10 mouse cellular contexts compared by ENCODE assay signal in genomic region chr15:45453797-45454196, GRCm38 (mm10).
DNase-seq lines count a peak whose midpoint lies in the region; ATAC-seq lines count a peak whose summit lies in the region.
"Had no signal": no experiment of that assay in that cellular context is flagged by ENCODE, and none has a peak within 500 bp of the region (broad histone marks: within the 10 kb centered on the region; RNA-seq: fewer than 3 reads in every experiment).

No protein-coding gene starts in this region.

- no peak overlapping the region for H3K4me3 ChIP-seq in forebrain, embryonic 13.5 days
- H3K4me3 ChIP-seq in forebrain, embryonic 11.5 days (ENCODE audit: low read depth, low read length), result no peak overlapping the region
- H3K4me3 ChIP-seq: heart, adult 2 months; liver, embryonic 15.5 days had no signal

- H3K4me2 ChIP-seq in forebrain, embryonic 13.5 days, result no peak overlapping the region
- no peak overlapping the region for H3K4me2 ChIP-seq in forebrain, embryonic 11.5 days (ENCODE audit: low read depth, low read length, severe bottlenecking)
- H3K4me2 ChIP-seq: liver, embryonic 15.5 days had no signal

- no peaks in the 10 kb centered on the region for H3K9me3 ChIP-seq in forebrain, embryonic 13.5 days (replicated peaks)
- H3K9me3 ChIP-seq in forebrain, embryonic 11.5 days (ENCODE audit: control insufficient read depth, low read length), result no peaks in the 10 kb centered on the region
- H3K9me3 ChIP-seq: liver, embryonic 15.5 days had no signal

- peak; percentile 93 for ATAC-seq in forebrain, embryonic 13.5 days
- ATAC-seq in forebrain, embryonic 11.5 days (replicated peaks; ENCODE audit: low FRiP score), result no peak

- WGBS in forebrain, embryonic 13.5 days, result 68% methylated on average over 1 of the region's 1 CpGs
- 83% methylated on average over 1 of the region's 1 CpGs for WGBS in forebrain, embryonic 11.5 days

- DNase-seq in forebrain, embryonic 11.5 days (ENCODE audit: low spot score), result no peak
- peak; percentile 6 for DNase-seq in retina, postnatal 7 days (ENCODE audit: low read depth, low spot score)
- no peak for DNase-seq in retina, postnatal 1 day
- DNase-seq in layer of hippocampus, postnatal 14 days (ENCODE audit: low spot score in 2 of 2), result peak; percentile 78 to 95
- DNase-seq in kidney, postnatal 4 days, result no peak
- DNase-seq in kidney, postnatal 10 days, result no peak
- no peak for DNase-seq in adrenal gland, adult 2 months

- H3K36me3 ChIP-seq in forebrain, embryonic 13.5 days (ENCODE audit: poor library complexity, severe bottlenecking), result no peaks in the 10 kb centered on the region
- H3K36me3 ChIP-seq in forebrain, embryonic 11.5 days (ENCODE audit: control insufficient read depth, insufficient read depth, low read length), result no peaks in the 10 kb centered on the region
- H3K36me3 ChIP-seq: liver, embryonic 15.5 days had no signal

- no peak overlapping the region for H3K27ac ChIP-seq in forebrain, embryonic 13.5 days
- H3K27ac ChIP-seq in forebrain, embryonic 11.5 days (ENCODE audit: low read depth, low read length), result no peak overlapping the region
- H3K27ac ChIP-seq: heart, adult 2 months; liver, embryonic 15.5 days had no signal

- no peak overlapping the region for H3K9ac ChIP-seq in forebrain, embryonic 13.5 days
- H3K9ac ChIP-seq in forebrain, embryonic 11.5 days (ENCODE audit: low read length), result no peak overlapping the region
- H3K9ac ChIP-seq: liver, embryonic 15.5 days had no signal

- H3K4me1 ChIP-seq in forebrain, embryonic 13.5 days, result no peaks in the 10 kb centered on the region
- H3K4me1 ChIP-seq in forebrain, embryonic 11.5 days (replicated peaks; ENCODE audit: control insufficient read depth, insufficient read depth, low read length), result no peaks in the 10 kb centered on the region
- H3K4me1 ChIP-seq: liver, embryonic 15.5 days had no signal

- H3K27me3 ChIP-seq in forebrain, embryonic 13.5 days, result no peaks in the 10 kb centered on the region
- H3K27me3 ChIP-seq in forebrain, embryonic 11.5 days (ENCODE audit: control insufficient read depth, insufficient read depth, low read length), result no peaks in the 10 kb centered on the region
- H3K27me3 ChIP-seq: liver, embryonic 15.5 days had no signal

Comparison
In these comparisons a context has a peak if more than half of its experiments do, and no peak if none do; other contexts are left out.
1. DNase-seq: peak in retina, postnatal 7 days (single experiment) and layer of hippocampus, postnatal 14 days (2 of 2); none in forebrain, embryonic 11.5 days (single experiment), retina, postnatal 1 day (single experiment), kidney, postnatal 4 days (0 of 2), kidney, postnatal 10 days (single experiment) and adrenal gland, adult 2 months (single experiment).